Mouse (Mus musculus) bone marrow macrophage, adult 2 months (primary cell): ENCODE results near the gene Serpina3i.

Experiments used
- CTCF ChIP-seq: IDR thresholded peaks from 2 replicates; pipeline ENCODE4 v1.5.1; 2012; ENCODE audit warnings: low read depth, mild to moderate bottlenecking, low read length, moderate library complexity
- POLR2A ChIP-seq: IDR thresholded peaks from 2 replicates; pipeline ENCODE4 v1.6.1; 2012; ENCODE audit warnings: mild to moderate bottlenecking, low read depth, low read length, borderline replicate concordance

GRCm38 (mm10) chr12:104245595-104245994 lies 17.3 kb upstream of the Serpina3i start:
- no peak for TF ChIP-seq POLR2A
- TF ChIP-seq CTCF = no peak
